Comparison of ENCODE assay signal across 8 mouse cellular contexts in genomic region chr12:105936812-105937530, GRCm38 (mm10).
DNase-seq lines count a peak whose midpoint lies in the region; ATAC-seq and TF ChIP-seq lines count a peak whose summit lies in the region.
"Had no signal": no experiment of that assay in that cellular context is flagged by ENCODE, and none has a peak within 500 bp of the region (broad histone marks: within the 10 kb centered on the region; RNA-seq: fewer than 3 reads in every experiment).

No protein-coding gene starts in this region.

- no peak for TF ChIP-seq CTCF in brain, embryonic 14.5 days (IDR thresholded peaks at IDR 0.05; ENCODE audit: borderline replicate concordance, extremely low read depth, insufficient read depth, insufficient read length)

- H3K9me3 ChIP-seq in kidney, embryonic 16.5 days (ENCODE audit: low read length) = no peaks in the 10 kb centered on the region
- H3K9me3 ChIP-seq: heart, embryonic 15.5 days had no signal

- 82% methylated on average over 18 of the region's 18 CpGs for WGBS in kidney, embryonic 16.5 days

- H3K4me1 ChIP-seq in kidney, embryonic 16.5 days (ENCODE audit: insufficient read depth, low read length) = no peaks in the 10 kb centered on the region

- no peaks in the 10 kb centered on the region for H3K27me3 ChIP-seq in kidney, embryonic 16.5 days (ENCODE audit: insufficient read depth, low read length)

- H3K4me2 ChIP-seq in kidney, embryonic 16.5 days (replicated peaks; ENCODE audit: low read depth, low read length) = no peak overlapping the region
- H3K4me2 ChIP-seq: heart, embryonic 15.5 days had no signal

- no peak for DNase-seq in kidney, postnatal 36 days
- DNase-seq in brain, embryonic 14.5 days (ENCODE audit: low read depth) = peak; percentile 59
- peak; percentile 7 to 14 for DNase-seq in heart, postnatal 36 days
- DNase-seq in embryo, embryonic 9.5 days (ENCODE audit: extremely low spot score) = no peak

- 0 out of 2 replicates have a peak, but pooled peaks have one; percentile 39 for ATAC-seq in kidney, embryonic 16.5 days (ENCODE audit: low FRiP score, low TSS enrichment)
- ATAC-seq in megakaryocyte-erythroid progenitor cell, adult 5-6 weeks (replicated peaks; ENCODE audit: low FRiP score, low TSS enrichment, poor library complexity, severe bottlenecking) = peak; percentile 43
- ATAC-seq in cerebellum, adult (ENCODE audit: insufficient number of reproducible peaks, low FRiP score, low TSS enrichment) = no peak

- no peak for TF ChIP-seq POLR2A in brain, embryonic 14.5 days (IDR thresholded peaks at IDR 0.05; ENCODE audit: borderline replicate concordance, extremely low read depth, insufficient read depth, insufficient read length, poor library complexity, severe bottlenecking)

- intact Hi-C loops in heart, postnatal 36 days (cut with DNase I) = no loop called here

- H3K4me3 ChIP-seq in kidney, embryonic 16.5 days (ENCODE audit: low read length) = no peak overlapping the region
- H3K4me3 ChIP-seq: heart, embryonic 15.5 days had no signal

- H3K9ac ChIP-seq in kidney, embryonic 16.5 days (replicated peaks; ENCODE audit: low read length) = no peak overlapping the region
- H3K9ac ChIP-seq: heart, embryonic 15.5 days had no signal

- H3K36me3 ChIP-seq in kidney, embryonic 16.5 days (ENCODE audit: insufficient read depth, low read length) = no peaks in the 10 kb centered on the region
- H3K36me3 ChIP-seq: heart, embryonic 15.5 days had no signal

- H3K27ac ChIP-seq in kidney, embryonic 16.5 days (ENCODE audit: low read length) = no peak overlapping the region
- H3K27ac ChIP-seq: heart, embryonic 15.5 days had no signal

Comparison
In these comparisons a context has a peak if more than half of its experiments do, and no peak if none do; other contexts are left out.
1. DNase-seq: peak in brain, embryonic 14.5 days (single experiment) and heart, postnatal 36 days (2 of 2); none in kidney, postnatal 36 days (0 of 2) and embryo, embryonic 9.5 days (single experiment).